Mouse (Mus musculus) lung, postnatal 0 days (tissue): ENCODE measurements at regions not wholly inside any gene's neighbourhood (a gene's known extent, or its start where the extent isn't known, plus 50 kb on each side); places are given as distances from the start of the nearest gene placed in this dataset.

ENCODE experiments used
- ATAC-seq: fragments of 200-750 bp; cut with Nextera tagmentation; 2 replicates; pipeline ENCODE4 v1.8.0; 2017; ENCODE audit warnings: moderate library complexity
- DNase-seq: peaks from one replicate; pipeline ENCODE4 v3.0.0-alpha.2; 2016; ENCODE audit warnings: low spot score
- H3K27ac ChIP-seq: fragments of 300-500 bp; sonication (generic); 2 replicates; pipeline ENCODE4 v1.5.1; 2014; ENCODE audit warnings: antibody characterized with exemption, mild to moderate bottlenecking, low read length, mixed read lengths
- H3K27me3 ChIP-seq: fragments of 300-500 bp; sonication (generic); replicated peaks from 2 replicates; pipeline ENCODE4 v1.6.1; 2014; ENCODE audit warnings: low read length, mixed read lengths; ENCODE audit not compliant: insufficient read depth
- H3K36me3 ChIP-seq: fragments of 300-500 bp; sonication (generic); 2 replicates; pipeline ENCODE4 v1.6.1; 2014; ENCODE audit warnings: low read length, mixed read lengths; ENCODE audit not compliant: insufficient read depth
- H3K4me1 ChIP-seq: fragments of 300-500 bp; sonication (generic); 2 replicates; pipeline ENCODE4 v1.6.1; 2014; ENCODE audit warnings: antibody characterized with exemption, low read depth, low read length, mixed read lengths; ENCODE audit not compliant: insufficient read depth
- H3K4me2 ChIP-seq: fragments of 300-500 bp; sonication (generic); replicated peaks from 2 replicates; pipeline ENCODE4 v1.6.1; 2014; ENCODE audit warnings: low read depth, mild to moderate bottlenecking, low read length, moderate library complexity, mixed read lengths
- H3K4me3 ChIP-seq: fragments of 300-500 bp; sonication (generic); 2 replicates; pipeline ENCODE4 v1.5.1; 2014; ENCODE audit warnings: low read depth, low read length
- H3K9ac ChIP-seq: fragments of 300-500 bp; sonication (generic); replicated peaks from 2 replicates; pipeline ENCODE4 v1.6.1; 2014; ENCODE audit warnings: low read depth, mild to moderate bottlenecking
- H3K9me3 ChIP-seq: fragments of 300-500 bp; sonication (generic); 2 replicates; pipeline ENCODE4 v1.6.1; 2016; ENCODE audit warnings: low read length, mixed read lengths
- CTCF ChIP-seq: IDR thresholded peaks from 2 replicates; pipeline ENCODE4 v1.5.1; 2016; ENCODE audit warnings: antibody characterized with exemption, mild to moderate bottlenecking
- EP300 ChIP-seq: IDR thresholded peaks from 2 replicates; pipeline ENCODE4 v1.6.1; 2016; ENCODE audit warnings: antibody characterized with exemption, mild to moderate bottlenecking, control low read depth
- WGBS: fragments of 180-500 bp; shearing (Covaris S2); extraction: QIAGEN DNeasy Blood & Tissue Kit; methylation state at CpG from one replicate; pipeline ENCODE4 v1.1.7; 2014; 5-methylcytosine and 5-hydroxymethylcytosine counted together

DNA sequence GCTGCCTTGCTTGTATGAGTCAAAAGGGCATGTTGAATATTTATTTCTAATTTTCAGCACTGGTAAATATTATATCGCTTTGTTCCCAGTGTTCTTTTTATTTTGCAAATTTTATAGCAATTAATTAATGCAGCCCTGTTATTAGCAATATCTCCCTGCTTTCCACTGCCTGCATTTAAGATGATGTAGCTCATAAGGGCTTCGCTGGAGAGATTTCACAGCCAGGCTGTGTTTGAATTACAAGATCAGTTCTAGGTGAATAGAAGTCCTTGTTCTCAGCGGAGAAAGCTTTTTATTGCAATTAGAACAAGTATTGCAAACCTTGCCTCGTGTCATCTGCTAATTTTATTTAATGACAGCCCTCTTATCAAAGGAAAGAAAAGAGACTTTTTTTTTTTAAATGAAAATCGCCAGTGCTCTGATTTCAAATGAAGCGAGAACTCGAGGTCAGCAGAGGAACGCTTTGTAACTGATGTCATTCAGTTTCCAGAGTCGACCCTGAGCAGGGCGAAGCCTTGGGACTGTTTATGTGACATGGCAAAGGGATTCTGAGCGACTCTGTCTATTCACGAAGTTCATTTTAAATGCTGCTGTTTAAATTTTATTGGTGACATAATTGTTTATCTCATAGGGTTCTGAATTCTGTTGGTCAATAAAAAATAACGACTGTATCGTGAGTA, 378.7 kb upstream of the Mki67 start:
- no peak overlapping the region for H3K27ac ChIP-seq
- no peak for ATAC-seq
- H3K4me2 ChIP-seq = no peak overlapping the region
- no peaks in the 10 kb centered on the region for H3K4me1 ChIP-seq
- no peak for DNase-seq
- no peak overlapping the region for H3K9ac ChIP-seq
- 65% methylated on average over 14 of the region's 14 CpGs for WGBS
- H3K36me3 ChIP-seq = no peaks in the 10 kb centered on the region
- no peaks in the 10 kb centered on the region for H3K27me3 ChIP-seq
- no peak overlapping the region for H3K4me3 ChIP-seq
- TF ChIP-seq CTCF = no peak
- no peak for TF ChIP-seq EP300
- no peaks in the 10 kb centered on the region for H3K9me3 ChIP-seq

DNA sequence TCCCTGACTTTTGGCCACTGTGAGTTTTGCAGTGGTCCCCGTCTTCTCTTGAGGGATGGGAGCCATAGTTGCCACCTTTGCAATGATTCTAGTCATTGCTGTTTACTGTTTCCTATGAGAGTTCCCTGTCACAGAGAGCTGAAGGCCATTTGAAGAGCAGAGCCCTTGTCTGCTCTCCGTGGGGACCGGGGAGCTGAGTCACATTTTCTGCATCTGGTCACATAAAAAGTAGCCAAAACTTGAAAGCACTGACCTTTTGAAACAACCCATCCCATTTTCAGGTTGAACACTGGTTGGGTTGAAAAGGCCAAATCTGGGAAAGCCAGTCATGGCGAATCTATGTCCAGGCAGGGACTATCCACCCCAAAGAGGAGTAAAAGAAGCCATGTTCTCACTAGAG, 387.9 kb upstream of the Mki67 start:
- DNase-seq = no peak
- Histone ChIP-seq H3K27me3 (no peaks in the 10 kb centered on the region), H3K36me3 (no peaks in the 10 kb centered on the region), H3K4me2 (no peak overlapping the region), H3K27ac (no peak overlapping the region), H3K9me3 (no peaks in the 10 kb centered on the region), H3K9ac (no peak overlapping the region), H3K4me1 (no peaks in the 10 kb centered on the region), H3K4me3 (no peak overlapping the region)
- ATAC-seq = no peak
- no peak for TF ChIP-seq CTCF
- no peak for TF ChIP-seq EP300
- 81% methylated on average over 4 of the region's 4 CpGs for WGBS

DNA sequence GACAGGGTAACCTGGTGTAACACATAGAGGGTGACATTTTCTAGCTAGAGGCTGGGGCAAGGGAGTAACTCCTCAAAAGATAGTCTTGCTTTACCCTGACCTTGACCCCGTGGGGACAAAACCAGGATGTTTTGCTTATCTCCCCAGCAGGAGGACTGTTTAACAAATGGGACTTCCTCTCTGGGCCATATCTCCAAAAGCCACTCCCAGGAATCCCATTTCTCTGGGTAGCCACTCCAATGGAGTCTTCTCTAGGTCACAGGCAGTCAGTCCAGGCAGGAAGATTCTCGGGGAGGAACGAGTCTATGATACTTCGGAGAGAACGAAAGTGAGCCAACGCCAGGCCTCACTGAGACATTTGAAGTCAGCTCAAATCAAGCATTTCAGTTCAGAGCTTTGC, 396.0 kb upstream of the Mki67 start:
- no peak for ATAC-seq

DNA sequence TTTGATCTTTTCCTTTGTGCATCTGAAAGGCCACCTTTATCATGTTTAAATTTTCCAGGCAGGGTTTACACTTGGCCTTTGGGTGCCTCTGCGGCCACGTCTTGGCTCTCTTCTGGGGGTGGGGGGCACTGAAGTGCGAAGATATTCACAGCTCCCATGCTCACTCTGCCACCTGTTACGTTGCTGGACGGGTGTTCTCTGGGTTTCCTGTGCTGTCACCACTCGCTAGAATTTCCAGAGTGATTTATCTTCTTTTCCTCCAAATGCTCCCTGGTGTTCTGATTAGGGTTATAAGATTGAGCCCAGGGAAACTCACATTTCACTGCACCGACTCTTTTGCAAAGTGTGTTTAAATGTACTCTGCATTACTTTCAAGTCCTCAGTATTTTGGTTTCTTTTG, 404.8 kb upstream of the Mki67 start:
- no peak overlapping the region for H3K4me3 ChIP-seq

More for the DNA sequence above, 396.0 kb upstream of the Mki67 start:
- no peak overlapping the region for H3K9ac ChIP-seq
- no peak overlapping the region for H3K27ac ChIP-seq
- H3K36me3 ChIP-seq = no peaks in the 10 kb centered on the region
- no peaks in the 10 kb centered on the region for H3K9me3 ChIP-seq
- H3K4me3 ChIP-seq = no peak overlapping the region
- H3K4me2 ChIP-seq = no peak overlapping the region
- DNase-seq = peak; percentile 8
- H3K27me3 ChIP-seq = no peaks in the 10 kb centered on the region
- 33% methylated on average over 6 of the region's 6 CpGs for WGBS
- no peak for TF ChIP-seq CTCF
- peak; percentile 20; the same call in 1 of the 2 replicates for TF ChIP-seq EP300
- H3K4me1 ChIP-seq = no peaks in the 10 kb centered on the region

GRCm38 (mm10) chr7:136121406-136121805, 405.2 kb upstream of the Mki67 start:
- Histone ChIP-seq H3K9ac (no peak overlapping the region), H3K9me3 (no peaks in the 10 kb centered on the region), H3K4me3 (no peak overlapping the region), H3K27ac (no peak overlapping the region), H3K36me3 (no peaks in the 10 kb centered on the region), H3K4me1 (no peaks in the 10 kb centered on the region), H3K4me2 (no peak overlapping the region), H3K27me3 (no peaks in the 10 kb centered on the region)
- ATAC-seq = no peak
- TF ChIP-seq CTCF (peak; percentile 50), EP300 (no peak)
- WGBS = 66% methylated on average over 1 of the region's 1 CpGs
- no peak for DNase-seq

More for the DNA sequence above, 404.8 kb upstream of the Mki67 start:
- no peak for DNase-seq
- Histone ChIP-seq H3K27me3 (no peaks in the 10 kb centered on the region), H3K36me3 (no peaks in the 10 kb centered on the region), H3K9me3 (no peaks in the 10 kb centered on the region), H3K9ac (no peak overlapping the region), H3K27ac (no peak overlapping the region), H3K4me1 (no peaks in the 10 kb centered on the region), H3K4me2 (no peak overlapping the region)
- no peak for ATAC-seq
- WGBS = 25% methylated on average over 7 of the region's 7 CpGs
- TF ChIP-seq CTCF (no peak), EP300 (no peak)

DNA sequence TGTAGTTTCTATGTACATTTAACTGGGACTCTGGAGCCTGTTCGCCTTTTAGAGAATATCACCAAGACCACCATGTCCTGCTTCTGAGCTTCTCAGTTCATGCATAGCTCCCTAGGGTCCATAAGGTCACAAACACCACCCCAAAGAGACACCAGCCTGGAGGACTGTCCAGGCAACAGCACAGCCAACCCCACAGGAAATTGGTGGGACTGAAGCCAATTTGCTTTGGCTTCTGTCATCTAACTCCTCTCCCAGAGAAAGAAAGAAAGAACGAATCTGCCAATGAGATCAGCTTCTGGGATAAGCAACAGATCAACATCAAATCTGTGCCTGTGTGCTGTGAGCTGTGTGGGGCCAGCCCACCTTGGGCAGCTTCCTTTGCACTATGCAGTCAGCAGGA, 408.6 kb upstream of the Mki67 start:
- WGBS = 50% methylated on average over 2 of the region's 2 CpGs
- Histone ChIP-seq H3K4me2 (no peak overlapping the region), H3K9me3 (no peaks in the 10 kb centered on the region), H3K27ac (no peak overlapping the region), H3K4me1 (no peaks in the 10 kb centered on the region), H3K4me3 (no peak overlapping the region), H3K36me3 (no peaks in the 10 kb centered on the region), H3K9ac (no peak overlapping the region), H3K27me3 (no peaks in the 10 kb centered on the region)
- no peak for DNase-seq
- no peak for ATAC-seq
- no peak for TF ChIP-seq EP300
- TF ChIP-seq CTCF = no peak

GRCm38 (mm10) chr7:136126393-136126792, 410.2 kb upstream of the Mki67 start:
- Histone ChIP-seq H3K36me3 (no peaks in the 10 kb centered on the region), H3K9ac (no peak overlapping the region), H3K9me3 (no peaks in the 10 kb centered on the region), H3K4me3 (no peak overlapping the region), H3K4me1 (no peaks in the 10 kb centered on the region), H3K4me2 (no peak overlapping the region), H3K27me3 (no peaks in the 10 kb centered on the region), H3K27ac (no peak overlapping the region)
- ATAC-seq (no peak), DNase-seq (no peak)
- TF ChIP-seq CTCF = no peak
- TF ChIP-seq EP300 = no peak
- WGBS = 93% methylated on average over 3 of the region's 3 CpGs
